Mouse (Mus musculus): ENCODE data around the gene Atp1a1.

Gene Atp1a1

GRCm38 (mm10) chr3:101604550-101605223 lies at the start of gene Atp1a1:
Gene Atp1a1, minus strand, starts transcription at chr3:101604684.
- DNase-seq (ENCODE audit: low read depth), result peak; percentile 100

GRCm38 (mm10) chr3:101653446-101653845 lies 49.0 kb upstream of the Atp1a1 start:
- no peak for DNase-seq (ENCODE audit: low read depth)

- no peak for DNase-seq (ENCODE audit: low read depth)
Observed at GRCm38 (mm10) chr3:101652967-101653366, 48.5 kb upstream of the Atp1a1 start.

GRCm38 (mm10) chr3:101650328-101650727 lies 45.8 kb upstream of the Atp1a1 start:
- peak; percentile 22 for DNase-seq (ENCODE audit: low read depth)

- no peak for DNase-seq (ENCODE audit: low read depth)
Observed at GRCm38 (mm10) chr3:101649271-101649670, 44.8 kb upstream of the Atp1a1 start.

- peak; percentile 21 for DNase-seq (ENCODE audit: low read depth)
Observed at GRCm38 (mm10) chr3:101648096-101648793, 43.8 kb upstream of the Atp1a1 start.

- no peak for DNase-seq (ENCODE audit: low read depth)
Observed at GRCm38 (mm10) chr3:101646806-101647205, 42.3 kb upstream of the Atp1a1 start.

GRCm38 (mm10) chr3:101645569-101646106 lies 41.2 kb upstream of the Atp1a1 start:
- no peak for DNase-seq (ENCODE audit: low read depth)

- DNase-seq (ENCODE audit: low read depth), result no peak
Observed at GRCm38 (mm10) chr3:101644062-101644802, 39.7 kb upstream of the Atp1a1 start.

GRCm38 (mm10) chr3:101643264-101643663 lies 38.8 kb upstream of the Atp1a1 start:
- no peak for DNase-seq (ENCODE audit: low read depth)

- no peak for DNase-seq (ENCODE audit: low read depth)
Observed at GRCm38 (mm10) chr3:101638223-101638622, 33.7 kb upstream of the Atp1a1 start.

- no peak for DNase-seq (ENCODE audit: low read depth)
Observed at GRCm38 (mm10) chr3:101636510-101636909, 32.0 kb upstream of the Atp1a1 start.

GRCm38 (mm10) chr3:101636086-101636485 lies 31.6 kb upstream of the Atp1a1 start:
- no peak for DNase-seq (ENCODE audit: low read depth)

GRCm38 (mm10) chr3:101634141-101634900 lies 29.8 kb upstream of the Atp1a1 start:
- DNase-seq (ENCODE audit: low read depth), result no peak

- DNase-seq (ENCODE audit: low read depth), result no peak
Observed at GRCm38 (mm10) chr3:101628255-101628654, 23.8 kb upstream of the Atp1a1 start.

- no peak for DNase-seq (ENCODE audit: low read depth)
Observed at GRCm38 (mm10) chr3:101624287-101624686, 19.8 kb upstream of the Atp1a1 start.

GRCm38 (mm10) chr3:101619017-101619416 lies 14.5 kb upstream of the Atp1a1 start:
- DNase-seq (ENCODE audit: low read depth), result no peak

- DNase-seq (ENCODE audit: low read depth), result no peak
Observed at GRCm38 (mm10) chr3:101618505-101618904, 14.0 kb upstream of the Atp1a1 start.

- no peak for DNase-seq (ENCODE audit: low read depth)
Observed at GRCm38 (mm10) chr3:101617451-101617850, 13.0 kb upstream of the Atp1a1 start.

- peak; percentile 27 for DNase-seq (ENCODE audit: low read depth)
Observed at GRCm38 (mm10) chr3:101617007-101617406, 12.5 kb upstream of the Atp1a1 start.

- DNase-seq (ENCODE audit: low read depth), result no peak
Observed at GRCm38 (mm10) chr3:101615856-101616255, 11.4 kb upstream of the Atp1a1 start.

Measured in naive thymus-derived CD4-positive, alpha-beta T cell, adult 2 months (primary cell).